Mouse (Mus musculus) E14TG2a.4 (cell line): ENCODE results near the gene Mecr.

Experiments
- H3K27me3 ChIP-seq: 2 replicates; pipeline ENCODE4 v1.6.1; 2014; ENCODE audit warnings: low read length, control low read depth; ENCODE audit not compliant: insufficient read depth
- H3K36me3 ChIP-seq: 2 replicates; pipeline ENCODE4 v1.6.1; 2014; ENCODE audit warnings: low read length, control low read depth; ENCODE audit not compliant: insufficient read depth
- H3K4me1 ChIP-seq: replicated peaks from 2 replicates; pipeline ENCODE4 v1.6.1; 2014; ENCODE audit warnings: low read depth, low read length, control low read depth
- H3K4me3 ChIP-seq: replicated peaks from 2 replicates; pipeline ENCODE4 v1.5.1; 2014; ENCODE audit warnings: mild to moderate bottlenecking, low read length
- H3K9me3 ChIP-seq: 2 replicates; pipeline ENCODE4 v1.6.1; 2014; ENCODE audit warnings: low read length, control low read depth
- CTCF ChIP-seq: conservative IDR thresholded peaks from 2 replicates; pipeline ENCODE4 v1.5.1; 2014; ENCODE audit warnings: low read length
- NANOG ChIP-seq: IDR thresholded peaks from 2 replicates; pipeline ENCODE4 v1.6.1; 2014; ENCODE audit warnings: borderline replicate concordance, low read length, mixed read lengths
- POU5F1 ChIP-seq: IDR thresholded peaks from 2 replicates; pipeline ENCODE4 v1.6.1; 2014; ENCODE audit warnings: low read length, borderline replicate concordance

Gene Mecr

DNA sequence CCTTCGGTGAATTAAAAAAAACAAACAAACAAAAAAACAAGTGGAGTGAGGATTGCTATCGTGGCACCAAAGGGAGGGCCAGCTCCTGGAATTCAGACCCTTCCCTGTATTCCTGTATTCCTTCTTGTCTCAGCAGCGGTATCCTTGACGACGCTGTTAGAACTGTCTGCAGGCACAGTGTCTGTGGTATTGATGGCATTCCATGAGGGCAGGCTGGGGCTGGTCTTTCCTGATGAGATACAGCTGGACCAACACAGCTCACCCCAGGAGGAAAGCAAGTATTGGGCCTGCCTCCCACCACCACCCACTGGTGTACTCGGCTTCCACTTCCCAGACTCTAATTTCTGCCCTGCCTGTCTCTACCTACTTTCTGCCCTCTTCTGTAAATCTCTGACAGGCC is 4.8 kb downstream of the Mecr start:
- no peaks in the 10 kb centered on the region for H3K27me3 ChIP-seq
- no peaks in the 10 kb centered on the region for H3K9me3 ChIP-seq
- peaks cover 51% of the 10 kb centered on the region for H3K36me3 ChIP-seq
- H3K4me3 ChIP-seq: no peak overlapping the region
- peaks cover 18% of the 10 kb centered on the region for H3K4me1 ChIP-seq
- TF ChIP-seq POU5F1: no peak
- TF ChIP-seq CTCF: no peak
- TF ChIP-seq NANOG: no peak

- TF ChIP-seq POU5F1 (no peak), NANOG (no peak), CTCF (no peak)
- H3K27me3 ChIP-seq: no peaks in the 10 kb centered on the region
- H3K4me1 ChIP-seq: peaks cover 6% of the 10 kb centered on the region; the same call in 1 of the 2 replicates
- peaks cover 67% of the 10 kb centered on the region for H3K36me3 ChIP-seq
- no peaks in the 10 kb centered on the region for H3K9me3 ChIP-seq
- no peak overlapping the region for H3K4me3 ChIP-seq
Measured at GRCm38 (mm10) chr4:131849986-131850638, 6.8 kb downstream of the Mecr start.

DNA sequence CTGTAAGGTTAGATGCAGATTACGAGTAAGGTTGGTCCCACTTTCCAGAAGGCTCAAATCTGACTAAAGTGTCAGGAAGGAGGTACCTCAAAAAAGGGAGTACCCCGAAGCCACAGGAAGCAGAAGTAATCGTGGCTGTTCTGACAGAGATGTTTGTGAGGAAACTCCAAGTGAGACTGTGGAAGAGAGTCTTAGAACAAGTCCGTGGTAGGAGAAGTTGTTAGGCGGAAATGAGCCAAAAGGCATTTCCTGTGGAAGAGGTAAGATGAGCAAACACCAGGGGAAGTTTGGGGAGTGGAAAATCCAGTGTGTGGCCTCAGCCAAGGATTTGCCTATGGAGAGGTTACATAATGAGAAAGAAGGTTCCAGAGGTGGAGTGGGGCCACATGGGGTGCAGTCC is 11.7 kb downstream of the Mecr start:
- no peak for TF ChIP-seq POU5F1
- no peak for TF ChIP-seq NANOG
- no peak for TF ChIP-seq CTCF
- H3K4me3 ChIP-seq: no peak overlapping the region
- H3K9me3 ChIP-seq: no peaks in the 10 kb centered on the region
- H3K27me3 ChIP-seq: no peaks in the 10 kb centered on the region
- H3K36me3 ChIP-seq: peaks cover 73% of the 10 kb centered on the region
- H3K4me1 ChIP-seq: peaks cover 2% of the 10 kb centered on the region; the same call in 1 of the 2 replicates

DNA sequence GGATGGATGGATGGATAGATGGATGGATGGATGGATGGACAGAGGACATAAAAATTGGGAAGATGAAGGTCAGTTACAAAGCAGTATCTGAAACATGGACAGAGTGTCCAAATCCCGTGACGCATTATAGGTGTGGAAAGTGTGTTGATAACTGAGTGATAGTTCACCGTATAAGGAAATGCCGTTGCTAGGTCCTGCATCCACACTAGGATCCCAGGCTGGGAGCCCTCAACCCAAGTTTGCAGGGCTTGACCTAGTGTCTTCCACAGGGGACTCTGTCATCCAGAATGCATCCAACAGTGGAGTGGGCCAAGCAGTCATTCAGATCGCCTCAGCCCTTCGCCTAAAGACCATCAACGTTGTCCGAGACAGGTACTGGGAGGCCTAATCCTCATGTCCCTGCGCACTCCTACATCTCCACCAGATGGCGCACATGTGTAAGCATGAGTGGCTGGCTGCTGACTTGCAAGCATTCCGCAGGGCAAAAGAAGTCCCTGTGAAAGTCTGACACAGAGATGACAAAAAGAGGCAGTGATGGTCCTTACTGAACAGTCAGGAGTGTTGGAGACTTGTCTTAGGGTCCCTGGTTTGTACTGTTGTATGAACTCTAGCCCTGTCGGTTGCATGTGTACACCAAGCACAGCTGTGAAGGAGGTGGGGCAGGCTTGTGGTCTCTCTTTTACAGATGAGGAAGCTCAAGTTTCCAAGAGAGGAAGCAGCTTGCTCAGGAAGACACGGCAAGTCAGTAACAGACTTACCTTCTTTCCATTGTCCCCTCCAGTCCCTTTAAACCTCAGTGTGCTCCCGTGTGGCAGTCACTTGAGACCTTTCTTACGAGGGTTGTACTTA is 17.4 kb downstream of the Mecr start:
- TF ChIP-seq POU5F1: no peak
- TF ChIP-seq CTCF: peak; percentile 92
- H3K36me3 ChIP-seq: peaks cover 96% of the 10 kb centered on the region
- H3K4me1 ChIP-seq: peaks cover 6% of the 10 kb centered on the region; the same call in 1 of the 2 replicates
- H3K9me3 ChIP-seq: no peaks in the 10 kb centered on the region
- H3K4me3 ChIP-seq: no peak overlapping the region
- H3K27me3 ChIP-seq: no peaks in the 10 kb centered on the region

- no peak overlapping the region for H3K4me3 ChIP-seq
- H3K9me3 ChIP-seq: no peaks in the 10 kb centered on the region
- H3K4me1 ChIP-seq: peaks cover 6% of the 10 kb centered on the region; the same call in 1 of the 2 replicates
- TF ChIP-seq CTCF: no peak
- no peak for TF ChIP-seq NANOG
- no peak for TF ChIP-seq POU5F1
- peaks cover 97% of the 10 kb centered on the region for H3K36me3 ChIP-seq
- no peaks in the 10 kb centered on the region for H3K27me3 ChIP-seq
Measured at GRCm38 (mm10) chr4:131861341-131861739, 18.1 kb downstream of the Mecr start.

- H3K4me1 ChIP-seq: peaks cover 47% of the 10 kb centered on the region
- H3K4me3 ChIP-seq: peak overlapping the region; percentile 86
- no peaks in the 10 kb centered on the region for H3K9me3 ChIP-seq
- H3K27me3 ChIP-seq: no peaks in the 10 kb centered on the region
- no peak for TF ChIP-seq NANOG
- TF ChIP-seq POU5F1: no peak
- no peak for TF ChIP-seq CTCF
- peaks cover 42% of the 10 kb centered on the region for H3K36me3 ChIP-seq
Measured at GRCm38 (mm10) chr4:131872672-131873292, 29.5 kb downstream of the Mecr start.

DNA sequence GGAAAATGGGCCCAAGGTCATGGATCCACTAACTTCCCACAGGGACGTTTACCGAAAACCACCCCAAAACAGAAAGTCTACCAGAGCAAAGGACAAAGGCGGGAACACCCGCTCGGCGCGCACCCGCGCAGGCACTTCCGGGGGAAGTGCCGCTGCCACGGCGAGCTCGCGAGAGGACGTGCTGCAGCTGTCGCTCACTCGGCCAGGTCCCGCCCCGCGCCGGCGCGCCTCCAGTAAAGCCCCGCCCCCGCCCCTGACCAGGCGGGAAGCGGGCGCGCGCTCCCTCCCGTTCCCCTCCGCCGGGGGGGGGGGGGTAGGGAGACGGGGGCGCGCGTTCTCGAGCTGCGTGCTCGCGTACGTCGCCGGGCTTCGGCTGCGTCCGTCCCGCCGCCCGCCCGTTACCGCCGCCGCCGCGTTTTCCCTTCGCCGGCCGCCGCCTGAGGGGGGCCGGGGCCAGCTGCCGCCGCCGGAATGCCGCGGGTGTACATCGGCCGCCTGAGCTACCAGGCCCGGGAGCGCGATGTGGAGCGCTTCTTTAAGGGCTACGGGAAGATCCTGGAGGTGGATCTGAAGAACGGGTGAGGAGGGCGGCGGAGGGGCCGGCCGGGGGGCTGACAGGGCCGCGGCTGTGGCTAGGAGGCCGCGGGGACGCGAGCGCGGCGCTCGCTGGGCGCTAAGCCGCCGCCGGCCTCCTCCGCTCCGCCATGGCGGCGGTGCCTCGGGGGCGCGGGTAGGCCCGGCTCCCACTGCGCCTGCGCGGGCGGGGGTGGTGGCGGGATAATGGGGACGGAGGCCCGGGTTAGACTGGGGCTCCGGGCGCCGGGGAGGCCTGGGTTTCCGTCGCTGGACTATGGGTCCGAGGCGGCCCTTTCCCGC is 30.3 kb downstream of the Mecr start, which contains the start of gene Srsf4:
Gene Srsf4 (plus strand): TSS at position 325 of the 876 bp plus-strand sequence.
- peaks cover 54% of the 10 kb centered on the region for H3K4me1 ChIP-seq
- TF ChIP-seq NANOG (no peak), CTCF (no peak), POU5F1 (no peak)
- H3K9me3 ChIP-seq: no peaks in the 10 kb centered on the region
- H3K4me3 ChIP-seq: peak within 1 kb of the TSS; percentile 95
- peaks cover 34% of the 10 kb centered on the region for H3K36me3 ChIP-seq
- no peaks in the 10 kb centered on the region for H3K27me3 ChIP-seq

DNA sequence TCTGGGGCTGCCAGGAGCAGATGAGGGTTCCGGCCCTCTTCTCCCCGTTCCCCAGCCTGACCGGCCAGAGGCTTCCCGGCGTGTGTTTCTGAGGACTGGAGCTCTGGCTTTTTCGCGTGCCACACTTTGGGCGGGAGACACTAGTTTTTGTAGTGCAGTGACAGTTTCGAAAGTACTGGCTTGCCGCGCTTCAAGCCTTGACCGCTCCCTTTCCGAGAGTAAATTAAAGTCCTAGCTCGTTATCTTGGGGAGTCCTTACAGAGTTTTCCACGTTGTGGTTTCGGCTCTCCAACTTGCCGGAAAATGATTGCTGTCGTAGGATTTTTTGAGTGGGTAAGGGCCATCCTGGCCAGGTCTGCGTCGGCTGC is 30.9 kb downstream of the Mecr start:
- Histone ChIP-seq H3K27me3 (no peaks in the 10 kb centered on the region), H3K9me3 (no peaks in the 10 kb centered on the region), H3K36me3 (peaks cover 30% of the 10 kb centered on the region), H3K4me1 (peaks cover 57% of the 10 kb centered on the region), H3K4me3 (peak overlapping the region; percentile 95)
- TF ChIP-seq NANOG: no peak
- no peak for TF ChIP-seq CTCF
- no peak for TF ChIP-seq POU5F1
